Mouse (Mus musculus): ENCODE results near the gene Igfals. TPM values are rescaled to one million over a fixed set of nuclear protein-coding genes. Genes with fewer than 3 reads are reported as not detected.

The Igfals gene
- polyA plus RNA-seq (2017; shearing (Covaris generic)): not detected

GRCm38 (mm10) chr17:24865776-24866175 lies at the start of gene Igfals:
Igfals (plus strand) TSS chr17:24865997.
- ATAC-seq: no peak

GRCm38 (mm10) chr17:24817503-24817902 lies 48.3 kb upstream of the Igfals start:
- ATAC-seq: no peak

- no peak for ATAC-seq
These were observed 47.6 kb upstream of the Igfals start for GRCm38 (mm10) chr17:24818172-24818571.

GRCm38 (mm10) chr17:24819469-24819868 lies 46.3 kb upstream of the Igfals start:
- ATAC-seq: no peak

DNA sequence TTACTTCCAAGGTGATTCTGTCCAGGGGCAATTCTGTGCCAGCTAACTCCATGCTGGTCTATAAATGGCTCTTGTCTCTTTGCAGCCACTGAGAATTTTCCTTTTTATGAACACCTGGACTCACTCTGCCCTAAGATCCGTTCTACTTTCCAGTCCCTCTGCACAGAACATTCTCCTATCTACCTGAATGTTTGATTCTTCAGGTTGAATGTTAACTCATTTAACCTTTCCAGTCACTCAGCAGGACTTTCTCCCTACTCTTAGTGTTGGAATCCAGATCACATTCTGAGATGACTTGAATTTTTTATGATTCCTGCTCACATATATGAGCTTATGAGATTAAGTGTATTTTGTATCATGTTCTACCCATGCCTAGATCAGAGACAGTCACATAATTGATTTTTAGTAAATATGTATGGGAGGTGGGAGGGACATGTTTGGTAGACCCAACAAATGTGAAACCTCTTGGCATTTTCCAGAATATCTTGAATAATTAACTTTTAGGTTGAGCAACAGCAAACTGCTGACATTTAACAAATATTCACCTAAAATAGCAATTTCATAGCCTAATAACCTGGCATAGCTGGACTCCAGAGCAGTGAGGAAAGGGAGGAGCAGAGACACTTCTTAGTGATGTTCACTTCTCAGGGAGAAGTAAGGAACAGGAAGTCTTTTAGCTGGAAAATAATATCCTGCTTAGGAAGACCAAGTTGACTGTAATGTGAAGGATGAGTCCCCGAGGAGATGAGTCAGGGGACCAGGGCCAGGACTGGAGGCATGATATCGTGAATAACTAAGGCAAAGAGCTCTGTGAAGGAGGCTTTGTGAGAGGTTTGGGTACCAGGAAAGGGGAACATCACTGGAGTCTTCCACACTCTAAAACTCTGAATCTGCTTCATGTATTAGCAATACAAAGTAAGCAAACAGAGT lies 44.2 kb upstream of the Igfals start:
- ATAC-seq: no peak

- ATAC-seq: no peak
These were observed 26.0 kb upstream of the Igfals start, which contains the start of gene Hagh for GRCm38 (mm10) chr17:24839842-24840241. Hagh (plus strand) TSS chr17:24840143.

GRCm38 (mm10) chr17:24840341-24840740 lies 25.5 kb upstream of the Igfals start:
- no peak for ATAC-seq

DNA sequence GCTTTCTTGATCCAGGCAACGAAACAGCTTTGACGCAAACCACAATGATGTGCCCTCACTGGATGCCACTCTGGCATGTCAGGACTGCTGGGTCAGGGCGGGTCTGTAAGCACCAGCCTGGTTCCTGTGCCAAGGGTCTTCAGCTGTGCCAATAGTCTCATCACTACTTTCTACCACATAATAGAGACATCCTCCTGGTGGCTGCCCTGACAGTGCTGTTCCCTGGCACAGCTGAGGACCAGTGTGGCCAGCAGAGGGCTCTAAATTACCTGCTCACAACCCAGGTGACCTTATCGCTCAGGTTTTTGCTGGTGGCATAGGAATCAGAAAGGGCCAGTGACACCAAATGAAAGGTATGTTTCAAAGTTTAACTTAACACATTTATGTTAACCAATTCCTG lies 24.7 kb upstream of the Igfals start:
- no peak for ATAC-seq

- no peak for ATAC-seq
These were observed 23.2 kb upstream of the Igfals start for GRCm38 (mm10) chr17:24842631-24843030.

- no peak for ATAC-seq
These were observed 21.3 kb upstream of the Igfals start for GRCm38 (mm10) chr17:24844525-24844924.

- no peak for ATAC-seq
These were observed 18.4 kb upstream of the Igfals start for GRCm38 (mm10) chr17:24847386-24847785.

GRCm38 (mm10) chr17:24848600-24849031 lies 17.2 kb upstream of the Igfals start:
- ATAC-seq: no peak

- peak; percentile 49 for ATAC-seq
These were observed 16.1 kb upstream of the Igfals start for GRCm38 (mm10) chr17:24849733-24850064.

GRCm38 (mm10) chr17:24850065-24850772 lies 15.6 kb upstream of the Igfals start, which contains the start of gene Fahd1:
Fahd1 (minus strand) TSS chr17:24850364.
- peak; percentile 98 for ATAC-seq

DNA sequence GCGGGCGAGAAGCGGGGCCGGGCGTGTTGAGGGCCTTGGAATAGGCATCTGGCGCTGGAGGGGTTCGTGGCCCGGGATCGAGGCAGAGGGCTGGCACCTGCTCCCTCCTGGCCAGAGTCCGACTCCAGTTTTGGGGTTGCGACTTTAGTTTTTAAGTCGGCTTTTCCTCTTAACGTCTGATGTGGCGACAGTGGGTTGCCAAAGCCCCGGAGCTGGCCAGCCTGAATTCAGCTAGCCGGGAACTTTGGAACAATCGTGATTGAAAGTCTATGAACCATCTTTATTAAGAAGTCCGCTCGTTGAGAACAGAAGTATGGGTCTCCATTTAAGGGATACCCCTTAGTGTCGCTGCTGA lies 15.0 kb upstream of the Igfals start:
- ATAC-seq: no peak

DNA sequence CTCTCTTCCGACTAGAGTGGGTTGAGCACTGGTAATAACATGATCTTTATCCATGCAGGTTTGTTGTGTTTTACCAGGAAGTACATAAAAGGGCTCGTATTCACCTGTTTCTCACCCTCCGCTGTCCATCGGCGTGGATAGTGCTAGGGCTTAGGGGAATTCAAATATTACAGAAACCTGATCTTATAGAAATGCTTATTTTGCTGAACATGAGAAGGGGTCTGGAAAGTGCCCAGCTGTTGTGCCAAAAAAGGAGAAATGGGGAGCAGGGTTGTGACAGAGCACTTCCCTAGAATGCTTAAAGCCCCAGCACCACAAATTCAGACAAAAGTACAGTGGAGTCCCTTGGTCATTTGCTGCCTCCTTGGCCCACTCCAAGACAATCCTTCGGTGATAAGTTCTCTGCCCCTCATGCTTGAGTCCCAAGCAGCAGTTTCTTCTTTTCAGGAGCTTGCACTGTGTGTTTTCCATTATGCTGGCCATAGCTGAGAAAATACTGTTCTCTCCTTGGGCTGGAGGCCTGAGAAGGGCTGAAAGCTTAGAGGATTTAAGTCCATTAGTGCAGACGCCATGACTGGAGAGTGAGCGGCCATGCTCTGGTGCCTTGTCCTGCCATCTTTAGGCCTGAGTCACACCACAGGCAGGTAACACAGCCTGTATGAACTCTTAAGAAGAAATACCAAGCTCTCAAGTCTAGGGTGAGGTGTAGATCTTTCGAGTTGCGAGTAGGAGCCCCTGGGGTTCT lies 14.2 kb upstream of the Igfals start:
- ATAC-seq: no peak

GRCm38 (mm10) chr17:24855838-24856464 lies 9.8 kb upstream of the Igfals start:
- no peak for ATAC-seq

DNA sequence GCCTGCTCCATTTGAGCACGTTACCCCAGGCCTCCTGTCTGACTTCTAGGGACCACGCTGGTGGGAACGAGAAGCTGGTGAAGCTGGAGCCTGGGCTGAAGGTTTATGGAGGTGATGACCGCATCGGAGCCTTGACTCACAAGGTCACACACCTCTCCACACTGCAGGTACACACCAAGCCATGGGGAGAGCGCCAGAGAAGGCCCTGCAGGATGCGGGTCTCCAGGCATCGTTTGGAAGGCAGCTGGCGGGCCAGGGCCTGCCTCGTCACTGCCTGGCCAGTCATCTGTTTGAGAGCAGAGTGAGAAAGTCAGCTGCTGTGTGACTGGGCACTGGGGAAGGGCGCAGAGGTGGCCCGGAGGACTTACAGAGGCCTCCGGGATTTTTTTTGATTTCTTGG lies 9.2 kb upstream of the Igfals start:
- ATAC-seq: no peak

DNA sequence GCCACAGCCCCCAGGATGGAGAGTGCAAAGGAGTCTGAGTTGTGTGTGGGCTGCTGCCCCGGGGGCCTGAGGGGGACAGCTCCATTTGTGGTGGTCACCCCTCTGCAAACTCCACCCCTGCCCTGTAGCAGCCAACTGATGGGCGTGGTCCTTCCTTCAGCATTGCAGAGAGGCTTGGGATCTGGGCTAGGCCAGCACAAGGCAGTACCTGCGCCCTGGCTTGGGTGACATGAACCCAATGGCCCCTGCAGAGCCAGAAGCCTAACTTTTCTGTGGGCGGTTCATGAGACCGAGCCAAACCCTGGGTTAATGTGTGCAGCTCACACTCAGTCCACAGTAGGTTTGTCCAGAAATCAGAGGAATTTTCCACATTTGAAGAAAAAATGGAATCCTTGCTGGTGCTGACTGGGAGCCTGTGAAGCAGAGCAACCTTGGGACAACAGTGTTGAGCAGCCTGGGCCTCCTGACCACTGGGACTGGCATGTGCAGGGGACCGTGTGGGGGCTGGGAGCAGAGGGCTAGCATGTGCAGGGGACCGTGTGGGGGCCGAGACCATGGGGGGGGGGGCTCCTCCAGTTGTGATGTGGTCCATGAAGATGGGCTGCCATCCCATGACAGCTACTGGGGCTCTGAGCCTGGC lies 7.8 kb upstream of the Igfals start:
- ATAC-seq: no peak

DNA sequence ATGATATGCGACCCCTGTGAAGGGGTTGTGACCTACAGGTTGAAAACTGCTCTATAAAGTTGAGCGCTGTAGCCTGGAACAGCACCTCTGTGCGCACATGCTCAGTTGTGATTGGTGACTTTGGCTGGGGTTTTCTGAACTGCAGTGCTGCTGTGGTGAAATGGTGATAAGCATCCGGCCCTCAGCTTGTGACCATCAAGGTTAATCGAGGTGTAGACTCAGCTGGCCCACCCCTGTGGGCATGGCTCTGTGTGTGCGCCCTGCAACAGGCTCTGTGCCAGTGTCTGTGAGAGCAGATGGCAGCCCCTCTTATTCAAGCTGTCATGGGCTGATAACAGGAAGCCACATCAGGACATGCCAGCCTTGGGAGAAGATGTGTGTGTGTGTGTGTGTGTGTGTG lies 6.8 kb upstream of the Igfals start:
- ATAC-seq: no peak

GRCm38 (mm10) chr17:24860076-24860475 lies 5.7 kb upstream of the Igfals start:
- ATAC-seq: no peak

- no peak for ATAC-seq
These were observed 4.0 kb upstream of the Igfals start for GRCm38 (mm10) chr17:24861785-24862184.
